Mouse (Mus musculus) MEL (cell line): ENCODE measurements around the gene Rab14. TPM values are rescaled to one million over a fixed set of nuclear protein-coding genes. Genes with fewer than 3 reads are reported as not detected.

Experiments used
- DNase-seq: peaks from one replicate; pipeline ENCODE4 v3.0.0; 2011; ENCODE audit warnings: low read depth, low spot score
- H3K27ac ChIP-seq: 2 replicates; pipeline ENCODE4 v1.5.1; 2012; ENCODE audit warnings: low read depth, mild to moderate bottlenecking, control low read depth, low read length, moderate library complexity; ENCODE audit not compliant: control insufficient read depth
- H3K27me3 ChIP-seq, 2 experiments: fragments of 150-350 bp in 1 of 2; sonication (generic) in 1 of 2; 2 replicates each; pipeline ENCODE4 v1.6.1; 2012; ENCODE audit warnings: low read length in 2 of 2, mild to moderate bottlenecking in 2 of 2, improper control_type of control experiment in 1 of 2, moderate library complexity in 1 of 2; ENCODE audit not compliant: insufficient read depth in 2 of 2, control insufficient read depth in 1 of 2
- H3K36me3 ChIP-seq, 2 experiments: 2 replicates each; pipeline ENCODE4 v1.6.1; 2012 to 2014; ENCODE audit warnings: low read length in 2 of 2, improper control_type of control experiment in 1 of 2, inconsistent platforms in 1 of 2, mild to moderate bottlenecking in 1 of 2; ENCODE audit not compliant: insufficient read depth in 2 of 2, control insufficient read depth in 1 of 2
- H3K4me1 ChIP-seq, 2 experiments: fragments of 150-350 bp in 1 of 2; sonication (generic) in 1 of 2; 2 replicates each; pipeline ENCODE4 v1.6.1; 2012; ENCODE audit warnings: low read length in 2 of 2, improper control_type of control experiment in 1 of 2, mild to moderate bottlenecking in 1 of 2; ENCODE audit not compliant: insufficient read depth in 2 of 2, control insufficient read depth in 1 of 2
- H3K4me3 ChIP-seq, 2 experiments: fragments of 150-350 bp in 1 of 2; sonication (generic) in 1 of 2; 2 replicates each; pipeline ENCODE4 v1.5.1; 2012; ENCODE audit warnings: low read depth in 2 of 2, low read length in 2 of 2, mild to moderate bottlenecking in 2 of 2, moderate library complexity in 2 of 2, control low read depth in 1 of 2, improper control_type of control experiment in 1 of 2; ENCODE audit not compliant: control insufficient read depth in 1 of 2, insufficient read depth in 1 of 2
- H3K79me2 ChIP-seq: 2 replicates; pipeline ENCODE4 v1.6.1; 2012; ENCODE audit warnings: mild to moderate bottlenecking, low read length, moderate library complexity; ENCODE audit not compliant: control insufficient read depth, poor library complexity, insufficient read depth
- H3K9ac ChIP-seq: 2 replicates; pipeline ENCODE4 v1.6.1; 2012; ENCODE audit warnings: low read depth, mild to moderate bottlenecking, control low read depth, low read length, moderate library complexity; ENCODE audit not compliant: control insufficient read depth, poor library complexity, severe bottlenecking
- H3K9me3 ChIP-seq: fragments of 150-350 bp; sonication (generic); replicated peaks from 2 replicates; pipeline ENCODE4 v1.6.1; 2012; ENCODE audit warnings: mild to moderate bottlenecking, low read length, improper control_type of control experiment, moderate library complexity; ENCODE audit not compliant: insufficient read depth
- CHD2 ChIP-seq: IDR thresholded peaks from 2 replicates; pipeline ENCODE4 v1.6.1; 2011; ENCODE audit warnings: low read length, improper control_type of control experiment
- ETS1 ChIP-seq: IDR thresholded peaks from 2 replicates; pipeline ENCODE4 v1.6.1; 2012; ENCODE audit warnings: low read depth, mild to moderate bottlenecking, inconsistent platforms, low read length, improper control_type of control experiment, moderate library complexity
- GATA1 ChIP-seq: IDR thresholded peaks from 2 replicates; pipeline ENCODE4 v1.6.1; 2011; ENCODE audit warnings: low read depth, low read length, improper control_type of control experiment
- MAFK ChIP-seq: IDR thresholded peaks from 2 replicates; pipeline ENCODE4 v1.6.1; 2011; ENCODE audit warnings: low read depth, mild to moderate bottlenecking, low read length, improper control_type of control experiment, borderline replicate concordance
- MAX ChIP-seq: IDR thresholded peaks from 2 replicates; pipeline ENCODE4 v1.6.1; 2011; ENCODE audit warnings: low read length, improper control_type of control experiment
- MAZ ChIP-seq: IDR thresholded peaks from 2 replicates; pipeline ENCODE4 v1.6.1; 2012; ENCODE audit warnings: low read depth, mild to moderate bottlenecking, inconsistent platforms, low read length, improper control_type of control experiment
- MYB ChIP-seq: IDR thresholded peaks from 2 replicates; pipeline ENCODE4 v1.6.1; 2011; ENCODE audit warnings: mild to moderate bottlenecking, low read depth, low read length, improper control_type of control experiment
- MYC ChIP-seq: IDR thresholded peaks from 2 replicates; pipeline ENCODE4 v1.6.1; 2011; ENCODE audit warnings: low read depth, mild to moderate bottlenecking, low read length, improper control_type of control experiment, moderate library complexity
- POLR2AphosphoS2 ChIP-seq: IDR thresholded peaks from 2 replicates; pipeline ENCODE4 v1.6.1; 2011; ENCODE audit warnings: low read length, improper control_type of control experiment
- RCOR1 ChIP-seq: IDR thresholded peaks from 2 replicates; pipeline ENCODE4 v1.6.1; 2012; ENCODE audit warnings: low read depth, mild to moderate bottlenecking, inconsistent platforms, low read length, improper control_type of control experiment
- SIN3A ChIP-seq: IDR thresholded peaks from 2 replicates; pipeline ENCODE4 v1.6.1; 2012; ENCODE audit warnings: low read length, improper control_type of control experiment, inconsistent platforms
- TAL1 ChIP-seq: IDR thresholded peaks from 2 replicates; pipeline ENCODE4 v1.6.1; 2012; ENCODE audit warnings: mild to moderate bottlenecking, inconsistent platforms, low read length, moderate library complexity, mixed read lengths
- TCF12 ChIP-seq: IDR thresholded peaks from 2 replicates; pipeline ENCODE4 v1.6.1; 2014; ENCODE audit warnings: low read depth, mild to moderate bottlenecking, inconsistent platforms, low read length, improper control_type of control experiment, moderate library complexity
- ZC3H11A ChIP-seq: IDR thresholded peaks from 2 replicates; pipeline ENCODE4 v1.6.1; 2012; ENCODE audit warnings: low read depth, mild to moderate bottlenecking, inconsistent platforms, low read length, improper control_type of control experiment
- ZKSCAN1 ChIP-seq: IDR thresholded peaks from 2 replicates; pipeline ENCODE4 v1.6.1; 2012; ENCODE audit warnings: low read depth, mild to moderate bottlenecking, inconsistent platforms, low read length, improper control_type of control experiment, moderate library complexity
- ZMIZ1 ChIP-seq: IDR thresholded peaks from 2 replicates; pipeline ENCODE4 v1.6.1; 2012; ENCODE audit warnings: low read depth, mild to moderate bottlenecking, inconsistent platforms, low read length, improper control_type of control experiment, moderate library complexity
- ZNF384 ChIP-seq: IDR thresholded peaks from 2 replicates; pipeline ENCODE4 v1.6.1; 2012; ENCODE audit warnings: low read depth, mild to moderate bottlenecking, inconsistent platforms, low read length, improper control_type of control experiment
- polyA plus RNA-seq, 2 experiments: library from polyadenylated mRNA; stranded (reverse) in 1 of 2; unstranded in 1 of 2; fragments of >175 nt in 1 of 2; fragments of >200 nt in 1 of 2; gene quantifications; 2 replicates each; pipeline versions ENCODE4 v1.2.1 to v1.2.4; 2012; ENCODE audit warnings: low replicate concordance in 2 of 2, low read depth in 1 of 2; ENCODE audit not compliant: insufficient read length in 2 of 2, insufficient read depth in 1 of 2, missing spikeins in 1 of 2
- total RNA-seq: library from RNA; depleted of rRNA; stranded (reverse); fragments of 300-350 nt; gene quantifications from 2 replicates; pipeline ENCODE4 v1.2.3, GENCODE M21; 2012

The Rab14 gene
- total and polyA plus RNA-seq, 3 experiments, result 28.1 to 81.6 (median 78.1) TPM

- Histone ChIP-seq H3K27me3 (no peaks in the 10 kb centered on the region), H3K4me3 (no peak overlapping the region), H3K4me1 (peaks cover 0 to 11% of the 10 kb centered on the region in 2 experiments; a peak in 2 of 4 replicates), H3K9ac (no peak overlapping the region), H3K27ac (no peak overlapping the region), H3K9me3 (no peaks in the 10 kb centered on the region), H3K79me2 (peaks cover 19% of the 10 kb centered on the region), H3K36me3 (peaks cover 14 to 67% of the 10 kb centered on the region in 2 experiments)
- DNase-seq, result peak; percentile 53
- TF ChIP-seq ZNF384 (no peak), SIN3A (0 out of 2 replicates have a peak, but pooled peaks have one; percentile 22)
Observed at GRCm38 (mm10) chr2:35188929-35189328, 12.0 kb downstream of the Rab14 start.

- TF ChIP-seq MAX (no peak), ZC3H11A (no peak)
- TF ChIP-seq, all 39 proteins: peak for 0
- DNase-seq, result no peak
- H3K4me1 ChIP-seq, result no peaks in the 10 kb centered on the region; a peak in 1 of 4 replicates
Observed at GRCm38 (mm10) chr2:35183115-35183673, 17.7 kb downstream of the Rab14 start.

GRCm38 (mm10) chr2:35178153-35178552 is 22.8 kb downstream of the Rab14 start:
- H3K9me3 ChIP-seq, result no peaks in the 10 kb centered on the region
- no peak overlapping the region for H3K4me3 ChIP-seq
- no peak overlapping the region for H3K9ac ChIP-seq
- 0 out of 4 replicates have a peak, but pooled peaks cover 0 to 4% of the 10 kb centered on the region in 2 experiments for H3K4me1 ChIP-seq
- no peak for DNase-seq
- TF ChIP-seq RCOR1, result no peak
- TF ChIP-seq TAL1, result no peak
- TF ChIP-seq GATA1, result no peak
- no peak; the same call in 1 of the 2 replicates for TF ChIP-seq POLR2AphosphoS2
- no peak for TF ChIP-seq SIN3A
- no peak for TF ChIP-seq MAZ
- no peak for TF ChIP-seq CHD2
- TF ChIP-seq ZMIZ1, result no peak
- TF ChIP-seq MYC, result no peak
- TF ChIP-seq ZKSCAN1, result no peak
- TF ChIP-seq MYB, result no peak
- TF ChIP-seq ZC3H11A, result no peak
- no peak for TF ChIP-seq TCF12
- TF ChIP-seq ETS1, result no peak
- no peak for TF ChIP-seq MAFK
- H3K27ac ChIP-seq, result no peak overlapping the region
- no peaks in the 10 kb centered on the region for H3K27me3 ChIP-seq
- H3K79me2 ChIP-seq, result no peaks in the 10 kb centered on the region
- H3K36me3 ChIP-seq, result peaks cover 0 to 21% of the 10 kb centered on the region in 2 experiments; a peak in 2 of 4 replicates

More at GRCm38 (mm10) chr2:35183115-35183673, 17.7 kb downstream of the Rab14 start:
- Histone ChIP-seq H3K9me3 (no peaks in the 10 kb centered on the region), H3K79me2 (peaks cover 2% of the 10 kb centered on the region; the same call in 1 of the 2 replicates), H3K27me3 (no peaks in the 10 kb centered on the region), H3K4me3 (no peak overlapping the region), H3K27ac (no peak overlapping the region), H3K36me3 (peaks cover 2 to 52% of the 10 kb centered on the region in 2 experiments; a peak in 2 of 4 replicates), H3K9ac (no peak overlapping the region)
